Mouse (Mus musculus) embryonic fibroblast, embryonic 13.5 days (primary cell): Measurements from ENCODE around the gene Vac14.

Experiments
- CTCF ChIP-seq: IDR thresholded peaks from 2 replicates; pipeline ENCODE4 v1.5.1; 2011; ENCODE audit warnings: mild to moderate bottlenecking, control low read depth, low read length, moderate library complexity, borderline replicate concordance; ENCODE audit not compliant: insufficient read depth
- POLR2A ChIP-seq: IDR thresholded peaks from 2 replicates; pipeline ENCODE4 v1.6.1; 2011; ENCODE audit warnings: low read depth, mild to moderate bottlenecking, control low read depth, low read length, moderate library complexity

DNA sequence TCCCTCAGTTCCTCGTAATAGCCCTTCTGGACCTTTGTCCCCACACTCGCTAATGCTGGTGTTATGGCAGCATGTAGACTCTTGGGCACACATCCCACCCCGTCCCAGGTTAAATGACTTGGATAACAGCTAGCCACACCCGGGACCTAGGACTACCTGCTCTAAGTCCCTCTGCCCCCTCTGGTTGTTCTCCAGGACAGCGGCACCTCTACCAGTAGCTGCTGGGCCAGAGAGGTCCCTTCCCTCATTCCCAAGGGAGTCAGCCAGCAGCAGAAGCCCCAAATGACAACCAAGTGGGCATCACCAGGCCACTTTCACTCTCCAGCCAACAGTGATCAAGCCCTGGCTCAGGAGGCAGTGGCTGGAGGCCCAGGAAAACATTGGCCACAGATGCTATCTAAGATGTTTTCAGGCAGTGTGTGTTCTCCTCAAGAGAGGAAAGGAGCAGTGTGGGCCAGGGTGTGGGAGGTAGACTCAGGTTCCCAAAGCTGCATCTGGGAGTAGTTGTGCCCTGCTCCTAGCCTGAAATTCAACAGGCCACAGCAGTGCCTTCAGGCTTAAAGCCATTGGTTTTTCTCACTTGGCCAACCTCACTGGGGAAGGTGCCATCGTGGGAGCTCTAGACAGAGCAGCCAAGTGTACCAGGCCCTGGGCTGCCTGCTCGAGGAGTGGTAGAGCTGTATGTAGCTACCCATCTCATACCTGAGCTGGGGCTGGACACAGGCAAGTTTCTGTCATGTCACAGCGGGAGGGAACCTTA, 100.0 kb downstream of the Vac14 start:
- TF ChIP-seq CTCF (no peak), POLR2A (0 out of 2 replicates have a peak, but pooled peaks have one; percentile 16)
